Mouse (Mus musculus): ENCODE data around the gene Mex3b.

- TF ChIP-seq CTCF (IDR thresholded peaks at IDR 0.05; ENCODE audit: control insufficient read depth, insufficient read depth, insufficient read length) (no peak), MYOG (IDR thresholded peaks at IDR 0.05; ENCODE audit: control insufficient read depth, extremely low read depth, insufficient read length) (no peak)
Measured at GRCm38 (mm10) chr7:82842222-82842920, 24.8 kb upstream of the Mex3b start.
